Mouse (Mus musculus): ENCODE data around the gene Plekhm3. TPM values are rescaled to one million over a fixed set of nuclear protein-coding genes. Genes with fewer than 3 reads are reported as not detected.

Plekhm3 gene
- total RNA-seq, 2 experiments from 2014 or later, result 40.4 to 41.8 TPM

DNA sequence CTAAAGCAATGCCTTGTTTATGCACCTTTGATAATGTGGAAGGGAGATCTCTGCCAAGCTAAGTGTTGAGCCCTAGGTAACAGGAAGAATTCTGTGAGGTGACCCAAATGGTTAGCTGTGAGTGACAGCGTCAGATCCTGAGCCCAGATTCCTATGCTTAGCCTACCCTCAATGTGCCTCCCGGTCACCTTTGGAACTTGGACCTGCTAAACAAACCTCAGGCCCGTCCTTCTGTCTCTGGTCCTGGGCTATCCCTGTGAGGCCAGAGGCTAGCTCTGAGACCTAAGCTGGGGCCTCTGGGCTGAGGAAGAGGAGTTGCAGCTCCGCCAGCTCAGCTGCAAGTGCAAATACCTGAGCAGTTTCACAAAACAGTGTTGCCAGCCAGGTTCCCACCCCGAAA lies 202.0 kb downstream of the Plekhm3 start:
- no peak for DNase-seq (ENCODE audit: extremely low spot score in 1 of 2, low spot score in 2 of 2)
- Histone ChIP-seq H3K4me3 (no peak overlapping the region), H3K27ac (no peak overlapping the region)
- TF ChIP-seq CTCF (IDR thresholded peaks at IDR 0.05), result no peak
- intact Hi-C loops (cut with DNase I), result no loop called here

GRCm38 (mm10) chr1:64753668-64754067 lies 203.0 kb downstream of the Plekhm3 start:
- no peak overlapping the region for H3K4me3 ChIP-seq
- no peak for TF ChIP-seq CTCF (IDR thresholded peaks at IDR 0.05)
- intact Hi-C loops (cut with DNase I), result no loop called here
- no peak overlapping the region for H3K27ac ChIP-seq
- DNase-seq (ENCODE audit: extremely low spot score in 1 of 2, low spot score in 2 of 2), result no peak

- Histone ChIP-seq H3K27ac (no peak overlapping the region), H3K4me3 (no peak overlapping the region)
- no peak for TF ChIP-seq CTCF (IDR thresholded peaks at IDR 0.05)
- DNase-seq (ENCODE audit: extremely low spot score in 1 of 2, low spot score in 2 of 2), result no peak
- intact Hi-C loops (cut with DNase I), result no loop called here
Observed at GRCm38 (mm10) chr1:64753109-64753508, 203.5 kb downstream of the Plekhm3 start.

DNA sequence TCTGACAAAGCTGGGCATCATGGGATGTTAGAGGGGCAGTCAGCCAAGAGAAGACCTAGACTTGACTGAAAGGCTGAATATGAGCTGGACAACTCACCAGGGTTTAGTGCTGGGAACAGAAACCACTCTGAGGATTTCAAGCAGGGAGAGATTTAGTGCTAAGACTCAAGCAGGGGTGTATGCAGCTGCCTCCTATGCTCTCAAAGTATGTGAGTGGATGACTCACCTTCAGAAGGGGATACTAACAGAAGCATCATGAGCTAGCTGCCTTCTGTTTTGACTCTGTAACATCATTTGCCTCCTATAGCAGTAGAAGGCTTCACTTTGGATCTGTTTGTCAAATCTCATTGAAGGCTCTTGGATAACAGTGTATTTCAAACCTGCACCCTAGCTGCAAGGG lies 212.0 kb downstream of the Plekhm3 start:
- no peak for TF ChIP-seq CTCF (IDR thresholded peaks at IDR 0.05)
- DNase-seq (ENCODE audit: extremely low spot score in 1 of 2, low spot score in 2 of 2), result no peak
- intact Hi-C loops (cut with DNase I), result no loop called here
- H3K27ac ChIP-seq, result no peak overlapping the region
- no peak overlapping the region for H3K4me3 ChIP-seq

- intact Hi-C loops (cut with DNase I), result no loop called here
- no peak overlapping the region for H3K27ac ChIP-seq
- H3K4me3 ChIP-seq, result no peak overlapping the region
- no peak for TF ChIP-seq CTCF (IDR thresholded peaks at IDR 0.05)
- DNase-seq (ENCODE audit: extremely low spot score in 1 of 2, low spot score in 2 of 2), result no peak
Observed at GRCm38 (mm10) chr1:64742741-64743408, 213.7 kb downstream of the Plekhm3 start.

DNA sequence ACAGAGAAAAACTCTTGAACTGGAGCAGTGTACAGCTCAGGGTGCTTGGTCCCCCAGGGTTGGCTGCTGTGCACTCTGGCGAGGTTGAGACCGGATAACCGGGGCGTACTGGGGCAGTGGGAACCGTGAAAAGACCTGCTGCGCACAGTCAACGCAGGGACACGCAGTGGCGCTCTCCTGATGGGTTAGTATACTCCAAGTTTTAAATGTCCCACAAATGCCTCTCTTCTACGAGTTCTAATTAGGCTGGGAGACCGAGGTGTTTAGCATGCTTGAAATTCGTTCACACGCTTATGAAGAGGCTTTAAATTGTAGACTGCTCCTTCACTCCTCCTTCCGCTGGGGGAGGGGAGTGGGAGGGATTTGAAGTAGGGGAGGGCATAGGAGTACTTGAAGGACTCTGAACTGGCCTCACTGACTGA lies 218.0 kb downstream of the Plekhm3 start:
- peak overlapping the region; percentile 57 for H3K4me3 ChIP-seq

DNA sequence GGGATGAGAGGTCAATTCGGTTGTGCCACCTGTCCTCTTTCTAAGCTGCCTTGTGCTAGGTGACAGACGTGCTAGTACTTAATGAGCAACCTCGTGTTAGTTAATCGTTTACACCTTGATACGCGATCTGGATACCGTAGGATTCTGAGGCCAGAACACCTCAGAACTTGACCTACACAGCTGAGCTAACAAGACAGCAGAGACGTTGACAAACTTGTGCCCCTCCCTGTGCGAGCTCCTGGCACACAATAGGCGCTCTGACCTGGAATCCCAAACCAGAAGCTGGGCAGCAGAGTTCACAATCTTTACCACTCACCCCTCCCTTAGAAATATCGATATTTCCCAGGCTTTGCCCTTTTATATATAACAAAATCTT lies 218.5 kb downstream of the Plekhm3 start:
- DNase-seq (ENCODE audit: extremely low spot score in 1 of 2, low spot score in 2 of 2), result no peak
- TF ChIP-seq CTCF (IDR thresholded peaks at IDR 0.05), result no peak
- Histone ChIP-seq H3K27ac (no peak overlapping the region), H3K4me3 (peak overlapping the region; percentile 57)
- intact Hi-C loops (cut with DNase I), result loop anchor here (5.0 kb wide), 1 partner anchor 179 kb away; no protein-coding TSS in a partner anchor

More for the DNA sequence above, 218.0 kb downstream of the Plekhm3 start:
- no peak for TF ChIP-seq CTCF (IDR thresholded peaks at IDR 0.05)
- no peak overlapping the region for H3K27ac ChIP-seq
- DNase-seq (ENCODE audit: extremely low spot score in 1 of 2, low spot score in 2 of 2), result no peak
- intact Hi-C loops (cut with DNase I), result loop anchor here (5.0 kb wide), 1 partner anchor 179 kb away; no protein-coding TSS in a partner anchor

DNA sequence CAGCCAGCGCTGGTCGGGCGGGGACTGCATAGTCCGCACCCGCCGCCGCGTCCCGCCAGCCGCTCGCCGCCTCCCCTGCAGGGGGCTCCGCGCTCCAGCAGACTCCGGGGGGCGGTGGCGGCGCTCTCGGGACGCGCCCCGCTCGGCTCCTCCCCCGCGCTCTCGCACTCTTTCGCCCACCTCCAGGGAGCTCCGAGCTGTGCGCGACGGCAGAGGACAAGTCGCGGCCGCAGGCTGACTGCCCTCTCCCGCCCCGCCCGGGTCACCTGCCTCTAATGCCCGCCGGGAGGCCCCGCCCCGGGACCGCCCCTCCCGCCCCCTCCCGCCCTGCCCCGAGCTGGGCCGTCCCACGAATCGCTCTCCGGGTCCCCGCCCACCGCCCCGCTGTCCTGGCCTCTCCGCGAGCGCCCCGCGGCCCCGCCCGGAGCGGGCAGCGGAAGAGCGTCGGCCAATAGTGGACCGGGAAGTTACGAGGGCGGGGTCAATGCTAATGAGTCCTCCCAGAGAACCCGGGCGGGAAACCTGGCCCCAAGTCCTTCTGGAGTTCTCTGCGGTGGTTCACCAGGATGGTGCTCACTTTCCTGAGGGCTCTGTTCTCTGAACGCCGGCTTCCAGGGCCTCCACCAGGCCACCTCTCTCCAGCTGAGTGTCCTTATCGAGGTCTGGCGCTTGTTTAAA lies 219.0 kb downstream of the Plekhm3 start, which contains the start of gene Fzd5:
TSS of gene Fzd5 (minus strand) at position 250 of the 678 bp plus-strand sequence.
- TF ChIP-seq CTCF (IDR thresholded peaks at IDR 0.05), result peak; percentile 34
- Histone ChIP-seq H3K4me3 (peak within 1 kb of the TSS; percentile 57), H3K27ac (no peak within 1 kb of the TSS)
- intact Hi-C loops (cut with DNase I), result loop anchor here (5.0 kb wide), 1 partner anchor 180 kb away; no protein-coding TSS in a partner anchor
- peak; percentile 66 to 82 for DNase-seq (ENCODE audit: extremely low spot score in 1 of 2, low spot score in 2 of 2)

DNA sequence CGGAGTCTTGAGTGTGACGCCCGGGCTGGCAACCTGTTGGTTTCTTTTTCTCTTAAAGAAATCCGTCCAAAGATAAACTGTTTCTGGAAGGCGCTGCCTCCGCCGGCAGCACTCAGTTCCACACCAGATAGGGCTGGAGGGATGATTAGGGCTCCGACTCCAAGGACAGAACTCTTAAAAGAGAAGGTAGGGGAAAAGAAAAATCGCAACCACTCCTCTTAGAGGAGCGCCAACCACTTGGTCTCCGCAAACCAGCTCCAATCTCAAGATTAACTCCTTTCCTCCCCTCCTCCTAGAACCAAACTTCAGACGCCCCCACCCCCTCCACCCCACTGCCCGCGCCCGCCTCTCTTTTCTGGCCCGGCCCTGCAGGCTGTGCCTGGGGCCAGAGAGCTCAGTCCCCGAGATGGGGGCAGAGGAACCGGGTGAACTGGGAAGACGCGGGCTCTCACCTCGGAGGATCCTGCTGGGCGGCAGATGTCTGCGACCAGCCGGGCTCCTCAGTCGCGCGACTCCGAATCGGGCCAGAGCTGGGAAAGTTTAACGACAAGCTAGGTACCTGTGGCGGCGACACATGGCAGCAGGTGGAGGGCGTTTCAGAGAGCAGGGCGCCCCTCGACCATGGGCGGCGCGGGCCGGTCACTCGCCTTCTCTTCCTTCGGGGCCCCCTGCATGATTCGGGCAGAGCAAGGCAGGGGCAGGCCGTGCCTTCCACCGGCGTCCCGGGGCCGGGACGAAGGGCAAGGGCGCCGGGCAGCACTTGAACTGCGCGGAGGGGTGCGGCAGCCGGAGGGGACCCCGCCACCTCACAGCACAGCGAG lies 219.7 kb downstream of the Plekhm3 start:
- Histone ChIP-seq H3K27ac (no peak overlapping the region), H3K4me3 (peak overlapping the region; percentile 57)
- intact Hi-C loops (cut with DNase I), result loop anchor here (5.0 kb wide), 1 partner anchor 180 kb away; no protein-coding TSS in a partner anchor
- TF ChIP-seq CTCF (IDR thresholded peaks at IDR 0.05), result no peak
- no peak for DNase-seq (ENCODE audit: extremely low spot score in 1 of 2, low spot score in 2 of 2)

Other genes with a start within 250 kb of the Plekhm3 start
- 1 to 10 TPM in 1 of 2 experiments, under 1 TPM in 1; 0.93 to 1.4 TPM for gene Fzd5, start 219.1 kb downstream of the Plekhm3 start, total RNA-seq (2021)
- gene Akr1cl, start 75.9 kb upstream of the Plekhm3 start, total RNA-seq (2021), result not detected
- not detected for gene Cryge, start 94.3 kb upstream of the Plekhm3 start, total RNA-seq (2021)
- not detected for gene Crygd, start 106.6 kb upstream of the Plekhm3 start, total RNA-seq (2021)
- gene Crygc, start 116.9 kb upstream of the Plekhm3 start, total RNA-seq (2021), result not detected
- not detected for gene Crygb, start 125.5 kb upstream of the Plekhm3 start, total RNA-seq (2021)
- 1 to 10 TPM in 1 of 2 experiments, under 1 TPM in 1; 0.61 to 1.0 TPM for gene Cryga, start 146.5 kb upstream of the Plekhm3 start, total RNA-seq (2021)
- gene Gm28845, start 162.7 kb upstream of the Plekhm3 start, total RNA-seq (2021), result under 1 TPM in 1 of 2 experiments, not detected in 1; 0.54 TPM
- gene D630023F18Rik, start 166.4 kb upstream of the Plekhm3 start, total RNA-seq (2021), result 1 to 10 TPM; 6.0 to 6.6 TPM
- gene Idh1, start 229.7 kb upstream of the Plekhm3 start, total RNA-seq (2021), result 10 to 100 TPM; 34.4 to 40.7 TPM
- gene Pikfyve, start 229.9 kb upstream of the Plekhm3 start, total RNA-seq (2021), result 10 to 100 TPM; 48.3 to 51.7 TPM